Comparison of ENCODE assay signal across 1 mouse cellular context in the genomic region with DNA sequence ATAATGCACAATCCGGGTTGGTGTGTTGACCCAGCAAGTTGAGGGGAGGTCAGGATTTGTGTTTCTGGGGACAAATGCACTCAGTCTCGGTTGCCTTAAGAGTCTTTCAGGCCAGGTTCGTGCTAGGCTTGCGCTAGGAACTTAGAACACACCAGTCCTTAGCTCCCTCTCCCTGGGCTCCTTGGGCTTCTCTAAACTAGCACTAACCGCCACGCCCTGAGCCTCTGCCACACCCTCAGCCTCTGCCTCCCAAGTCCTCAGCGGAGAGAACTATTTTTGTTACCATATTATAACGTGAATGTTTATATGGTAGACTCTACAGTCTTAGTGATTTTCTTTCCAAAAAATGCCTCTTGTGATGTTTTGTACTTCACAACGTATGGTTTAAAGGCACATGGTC.
TF ChIP-seq lines count a peak whose summit lies in the region.

No protein-coding gene starts in this region.

TF ChIP-seq in MEL, 35 proteins besides CTCF, POLR2A, EP300 and RAD21 (continued from another document):
- no peak for TF ChIP-seq ZKSCAN1 (IDR thresholded peaks at IDR 0.05; ENCODE audit: low read depth, low read length)
- TF ChIP-seq NELFE (IDR thresholded peaks at IDR 0.05; ENCODE audit: low read depth, low read length) = no peak
- no peak for TF ChIP-seq TCF12 (IDR thresholded peaks at IDR 0.05; ENCODE audit: low read depth, low read length)
- TF ChIP-seq ZNF384 (IDR thresholded peaks at IDR 0.05; ENCODE audit: low read depth, low read length) = no peak
- no peak for TF ChIP-seq KAT2A (conservative IDR thresholded peaks at IDR 0.05; ENCODE audit: low read depth, low read length)
- TF ChIP-seq TBP (IDR thresholded peaks at IDR 0.05; ENCODE audit: low read depth, low read length) = no peak
